Mouse (Mus musculus) spleen, adult 18-20 months (tissue): ENCODE results near the gene Arhgap28.
"Not testable (repeated sequence)": the region's sequence is repeated elsewhere in the genome, so short reads cannot be mapped to it uniquely, and the experiment has no call there.

Experiments
- DNase-seq, 2 experiments: peaks; one replicate each; pipeline ENCODE4 v3.0.0; 2022; ENCODE audit warnings: mixed read lengths in 2 of 2

The Arhgap28 gene

DNA sequence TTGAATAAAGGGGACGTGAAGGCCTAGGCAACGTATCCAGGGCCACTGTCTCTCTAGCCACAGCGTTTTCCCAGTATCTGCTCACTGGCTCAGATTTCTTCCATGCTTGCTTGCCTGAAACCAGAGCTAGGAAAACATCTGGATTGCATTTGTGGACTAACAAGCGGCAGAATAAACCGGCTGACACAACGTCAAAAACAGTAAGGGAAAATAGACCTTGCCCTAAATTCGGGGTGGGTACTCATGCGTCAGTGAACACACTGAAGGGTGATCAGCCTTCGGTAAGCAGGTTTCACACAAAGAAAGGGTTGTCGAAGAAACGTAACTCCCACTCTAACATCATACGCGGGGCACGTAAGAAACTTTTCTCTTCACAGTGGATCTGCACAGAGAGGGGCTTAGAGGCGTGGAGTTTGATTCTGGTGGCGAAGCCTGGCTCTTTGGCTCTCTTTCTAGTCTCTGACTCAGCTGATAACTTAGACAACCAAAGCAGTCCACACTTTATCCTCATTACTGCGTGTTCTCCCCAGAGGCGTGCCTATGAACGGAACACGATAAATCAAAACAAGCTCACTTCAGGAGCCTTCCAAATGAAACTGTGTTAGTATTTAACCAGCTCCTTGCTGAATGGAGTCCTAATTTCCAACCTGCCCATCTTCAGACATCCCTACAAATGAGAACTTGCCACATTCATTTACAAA is 137.2 kb downstream of the Arhgap28 start:
- DNase-seq = no peak

DNA sequence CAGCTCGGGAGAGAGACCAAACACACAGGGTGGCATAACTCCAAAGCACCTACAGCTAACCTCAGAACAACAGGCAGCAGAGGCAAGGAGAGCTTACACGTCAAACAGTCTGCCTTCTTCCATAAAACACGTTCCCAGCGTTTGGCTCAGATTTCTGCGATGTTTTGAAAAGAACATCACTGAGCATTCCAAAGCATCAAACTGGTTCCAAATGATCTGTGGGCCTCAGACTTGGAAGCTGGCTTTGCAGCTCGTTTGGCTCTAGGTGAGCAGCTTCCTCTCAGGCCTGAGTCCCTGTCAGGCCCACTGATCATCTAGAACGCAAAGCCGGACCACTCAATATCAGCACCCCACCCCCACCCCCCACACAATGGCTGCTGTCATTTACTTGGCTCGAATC is 137.9 kb downstream of the Arhgap28 start:
- DNase-seq = no peak

DNA sequence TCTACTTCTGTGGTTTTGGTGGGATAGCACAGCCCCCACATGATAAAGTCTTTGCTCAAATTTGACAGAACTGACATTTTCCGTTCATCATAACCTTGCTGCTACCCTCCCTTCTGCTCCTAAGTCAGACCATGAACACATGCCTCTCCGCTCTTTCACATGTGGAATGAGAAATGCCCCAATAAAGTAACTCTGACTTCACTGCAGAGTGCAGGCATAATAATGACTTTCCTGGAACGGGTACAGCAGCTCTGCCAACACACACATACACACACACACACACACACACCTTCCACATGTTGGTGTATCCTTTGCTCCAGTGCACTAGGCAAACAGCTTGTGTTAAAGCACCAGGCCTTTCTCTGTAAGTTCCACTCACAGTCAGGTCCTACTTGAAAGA is 139.0 kb downstream of the Arhgap28 start:
- no peak for DNase-seq

DNA sequence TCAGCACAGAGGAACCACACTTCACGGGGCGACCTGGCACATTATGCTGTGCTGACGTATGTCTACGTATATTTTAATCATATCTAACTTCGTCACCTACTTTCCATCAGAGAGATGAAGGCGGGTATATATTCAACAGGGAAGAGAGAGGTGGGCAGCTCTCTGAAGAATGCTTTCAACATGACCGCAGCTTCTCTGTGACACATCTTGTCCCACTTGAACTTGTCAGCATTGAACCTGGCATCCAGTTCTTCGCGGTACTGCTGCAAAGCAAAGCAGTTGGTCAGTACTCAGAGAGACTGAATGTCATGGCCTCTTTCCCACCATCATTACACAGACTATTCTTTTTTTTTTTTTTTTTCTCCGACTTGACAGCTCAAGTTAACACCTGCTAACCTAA is 139.6 kb downstream of the Arhgap28 start:
- no peak for DNase-seq

DNA sequence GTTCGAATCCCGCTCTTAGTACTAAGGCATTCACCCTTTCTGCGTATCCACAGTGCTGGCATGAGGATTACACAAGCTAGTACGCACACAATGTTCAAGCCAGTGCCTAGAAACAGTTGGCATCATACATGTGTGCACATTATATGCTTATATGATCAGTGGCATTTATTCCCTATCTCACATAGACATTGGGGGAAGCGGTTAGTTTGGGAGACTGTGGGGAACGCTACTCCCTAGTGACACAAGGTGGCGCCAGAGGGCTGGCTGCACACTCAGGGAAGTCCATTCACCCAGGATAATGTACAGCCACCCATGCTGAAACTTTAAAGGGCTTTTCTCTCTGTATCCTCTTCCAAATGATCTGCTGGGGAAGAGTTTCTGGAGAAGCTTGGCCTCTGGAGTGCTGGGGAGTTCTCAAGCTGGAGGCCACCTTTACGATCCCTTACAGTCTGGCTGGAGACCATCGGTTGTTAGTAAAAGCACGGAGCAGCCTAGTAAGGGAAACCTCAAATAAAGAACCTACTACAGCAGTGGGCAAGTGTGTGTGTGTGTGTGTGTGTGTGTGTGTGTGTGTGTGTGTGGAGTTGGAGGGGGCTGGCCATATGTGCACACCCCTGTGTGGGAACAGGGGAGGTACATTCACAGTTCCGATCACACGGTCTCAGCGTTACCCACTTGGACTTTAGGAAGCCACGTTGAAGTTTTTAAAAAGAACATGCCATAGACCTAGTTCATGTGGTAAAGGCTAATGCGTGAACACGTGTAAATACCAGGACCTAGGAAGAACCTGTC is 142.0 kb downstream of the Arhgap28 start:
- DNase-seq = peak in 1 of 2 experiments; percentile 6

DNA sequence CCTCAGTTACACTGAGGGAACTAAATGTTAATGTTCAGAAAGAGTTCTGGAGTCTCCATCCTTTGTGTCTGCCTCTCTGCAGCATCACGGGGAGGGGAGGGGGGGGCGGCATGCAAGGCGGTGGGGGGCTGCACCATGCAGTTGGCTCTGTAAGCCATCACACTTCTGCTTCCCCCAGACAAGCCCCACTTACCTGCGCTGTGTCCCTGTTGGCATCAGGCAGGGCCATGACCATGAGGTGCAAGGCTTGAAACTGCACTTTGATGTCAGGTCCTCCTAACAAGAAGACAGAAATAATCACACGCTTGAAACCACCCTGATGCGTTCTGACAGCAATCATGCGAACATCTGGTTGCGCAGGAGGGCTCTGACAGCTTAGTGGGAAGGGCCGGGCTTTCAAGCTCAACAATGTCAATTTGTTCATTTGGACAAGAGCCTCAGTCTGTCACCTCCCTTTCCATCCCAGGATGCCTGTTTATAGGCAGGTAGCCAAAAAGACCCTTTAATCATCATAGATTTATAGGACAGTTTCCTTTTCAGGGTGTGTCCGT is 142.8 kb downstream of the Arhgap28 start:
- DNase-seq = no peak

DNA sequence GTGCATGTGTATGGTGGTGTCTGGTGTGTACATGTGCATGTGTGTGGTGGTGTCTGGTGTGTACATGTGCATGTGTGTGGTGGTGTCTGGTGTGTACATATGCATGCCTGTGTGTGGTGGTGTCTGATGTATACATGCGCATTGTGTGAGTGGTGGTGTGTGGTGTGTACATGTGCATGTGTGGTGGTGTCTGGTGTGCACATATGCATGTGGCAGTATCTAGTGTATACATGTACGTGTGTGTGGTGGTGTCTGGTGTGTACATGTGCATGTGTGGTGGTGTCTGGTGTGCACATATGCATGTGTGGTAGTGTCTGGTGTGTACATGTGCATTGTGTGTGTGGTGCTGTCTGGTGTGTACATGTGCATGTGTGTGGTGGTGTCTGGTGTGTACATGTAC is 162.4 kb downstream of the Arhgap28 start:
- not testable (repeated sequence) for DNase-seq

DNA sequence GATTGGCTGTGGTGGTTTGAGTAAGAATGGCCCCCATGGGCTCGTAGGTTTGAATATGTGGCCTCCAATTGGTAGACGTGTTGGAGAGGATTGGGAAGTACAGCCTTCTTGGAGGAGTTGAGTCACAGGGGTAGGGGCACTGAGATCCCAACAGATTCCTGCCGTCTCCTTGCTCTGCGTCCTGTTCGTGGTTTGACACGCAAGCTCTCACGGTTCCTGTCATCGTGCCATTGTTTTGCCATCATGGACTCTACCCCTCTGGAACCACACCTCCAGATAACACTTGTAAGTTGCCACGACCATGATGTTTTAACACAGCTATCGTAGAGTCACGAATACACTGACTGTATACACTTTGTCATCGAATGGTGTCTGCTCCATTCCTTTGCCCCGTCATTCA is 165.0 kb downstream of the Arhgap28 start:
- no peak for DNase-seq

DNA sequence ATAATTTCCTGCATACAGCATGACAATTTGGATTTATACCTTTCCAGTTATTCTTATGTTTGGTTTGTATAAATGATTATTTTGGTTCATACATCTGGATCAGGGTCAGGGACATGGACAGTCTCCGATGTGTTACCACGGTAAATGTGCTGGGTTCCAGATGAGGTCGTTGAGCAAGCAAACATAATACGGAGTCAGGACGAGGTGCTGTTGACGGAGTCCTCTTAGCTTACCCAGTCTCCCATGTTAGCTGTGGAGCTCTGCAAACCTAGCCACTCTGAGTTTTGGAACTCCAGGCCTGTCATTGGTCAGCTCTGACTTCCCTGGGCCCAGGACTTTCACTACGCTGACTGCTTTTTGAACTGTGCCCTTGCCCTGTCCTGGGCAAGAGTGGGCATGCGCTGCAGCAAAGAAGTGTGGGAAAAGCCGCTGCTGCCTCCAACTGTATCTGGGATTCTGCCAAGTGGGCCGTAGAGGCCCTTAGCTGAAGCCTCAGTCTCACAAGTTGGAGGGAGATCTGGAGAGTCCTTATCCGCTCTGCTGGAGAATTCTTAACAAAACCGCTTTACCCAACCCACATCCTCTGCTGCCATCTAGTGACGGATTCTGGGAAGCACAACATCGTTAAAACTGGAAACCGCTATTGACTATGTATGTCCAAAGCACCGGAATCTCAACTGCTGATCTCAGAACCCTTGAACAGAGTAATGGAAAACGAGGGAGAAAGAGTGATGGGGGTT is 166.4 kb downstream of the Arhgap28 start:
- DNase-seq = peak in 1 of 2 experiments; percentile 6

DNA sequence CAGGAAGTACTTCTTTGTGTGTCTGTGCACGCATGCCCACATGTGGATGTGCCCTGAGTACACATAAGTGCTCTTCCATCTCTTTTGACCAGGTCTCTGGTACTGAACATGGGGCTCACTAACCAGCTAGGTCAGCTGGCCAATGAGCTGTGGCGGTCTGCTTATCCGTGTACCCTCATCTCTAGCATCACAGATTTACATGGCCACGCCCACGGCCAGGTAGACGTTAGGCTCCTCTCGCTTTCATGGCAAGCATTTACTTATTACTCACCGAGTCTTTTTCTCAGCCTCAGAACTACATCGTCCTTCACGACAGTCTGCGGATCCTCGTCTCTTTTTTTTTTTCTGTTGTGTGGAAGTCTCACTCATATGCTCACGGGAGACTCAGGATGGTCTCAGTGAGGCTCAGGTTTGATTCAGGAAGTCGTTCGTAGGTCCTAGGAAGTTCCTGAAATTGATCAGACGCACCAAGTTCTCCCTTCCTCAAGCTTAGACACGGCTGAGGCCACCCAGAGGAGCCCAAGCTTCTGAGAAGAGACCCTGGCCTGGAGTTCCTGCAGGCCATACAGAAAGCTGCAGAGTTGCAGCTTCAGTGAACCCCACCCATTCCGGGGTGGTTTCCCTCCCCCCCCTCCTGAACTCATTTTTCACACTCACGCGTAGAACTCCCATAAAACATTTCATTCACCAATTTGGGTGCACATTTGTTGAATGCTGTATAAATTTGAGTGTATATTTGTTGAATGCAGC is 167.6 kb downstream of the Arhgap28 start:
- no peak for DNase-seq

DNA sequence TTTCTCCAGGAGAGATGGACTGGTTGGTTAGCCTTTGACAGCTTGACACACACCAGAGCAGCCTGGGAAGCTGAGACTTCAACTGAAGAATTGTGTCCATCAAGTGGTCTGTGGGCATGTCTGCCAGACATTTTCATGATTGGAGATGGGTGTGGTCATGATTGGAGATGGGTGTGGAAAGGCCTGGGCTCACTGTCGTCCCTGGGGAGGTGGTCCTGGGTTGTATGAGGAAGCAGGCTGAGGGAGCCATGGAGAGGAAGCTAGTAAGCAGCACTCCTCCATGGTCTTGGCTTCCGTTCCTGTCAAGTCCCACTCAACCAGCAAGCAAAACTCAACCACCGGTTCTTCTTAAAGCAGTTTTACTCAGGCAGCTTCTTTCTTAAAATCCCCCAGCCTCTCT is 176.5 kb downstream of the Arhgap28 start:
- no peak for DNase-seq

DNA sequence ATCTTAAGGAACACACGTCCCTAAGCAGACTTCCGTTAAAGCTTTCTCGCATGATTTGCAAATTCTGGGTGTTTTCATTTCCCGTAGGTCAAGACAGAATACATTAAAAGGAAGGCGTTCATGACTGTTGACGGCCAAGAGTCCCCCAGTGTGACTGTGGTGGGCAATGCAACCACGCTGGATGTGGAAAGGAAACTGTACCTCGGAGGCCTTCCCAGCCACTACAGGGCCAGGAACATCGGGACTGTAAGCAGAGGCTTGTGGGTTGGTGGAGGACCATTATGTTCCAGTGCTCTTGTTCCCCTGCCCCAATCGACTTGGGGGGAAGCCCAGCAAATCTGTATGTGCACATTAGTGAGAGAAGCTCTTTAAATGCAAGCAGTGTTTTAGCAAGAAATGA is 187.0 kb downstream of the Arhgap28 start:
- DNase-seq = no peak

DNA sequence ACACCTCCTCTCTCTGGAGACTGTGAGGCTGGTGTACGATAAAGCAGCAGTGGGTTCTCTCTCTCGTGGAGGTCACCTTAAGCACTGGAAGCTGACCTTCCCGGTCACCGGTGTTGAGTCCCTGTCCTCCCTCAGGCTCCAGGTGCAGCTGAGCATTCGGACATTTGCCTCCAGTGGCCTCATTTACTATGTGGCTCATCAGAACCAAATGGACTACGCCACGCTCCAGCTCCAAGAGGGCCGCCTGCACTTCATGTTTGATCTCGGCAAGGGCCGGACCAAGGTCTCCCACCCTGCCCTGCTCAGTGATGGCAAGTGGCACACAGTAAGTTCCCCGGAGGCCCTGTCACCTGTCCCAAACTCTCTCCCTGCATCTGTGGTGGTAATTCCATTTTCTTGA is 188.2 kb downstream of the Arhgap28 start:
- DNase-seq = no peak

DNA sequence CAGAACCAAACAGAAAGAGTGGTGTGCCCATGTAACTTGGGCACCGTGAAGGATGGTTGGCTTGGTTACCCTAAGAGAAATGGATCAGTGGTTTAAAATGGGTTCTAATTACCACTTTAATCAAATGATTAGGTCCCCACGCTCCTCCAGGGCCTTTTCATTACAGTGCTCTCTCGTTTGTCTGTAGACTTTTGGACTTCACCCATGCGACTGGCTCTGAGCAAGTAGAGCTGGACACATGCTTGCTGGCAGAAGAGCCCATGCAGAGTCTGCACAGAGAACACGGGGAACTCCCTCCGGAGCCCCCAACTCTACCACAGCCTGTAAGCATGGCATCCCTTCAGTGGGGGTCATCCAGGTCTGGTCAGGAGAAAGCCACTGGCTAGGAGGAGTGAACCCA is 190.3 kb downstream of the Arhgap28 start:
- DNase-seq = no peak

DNA sequence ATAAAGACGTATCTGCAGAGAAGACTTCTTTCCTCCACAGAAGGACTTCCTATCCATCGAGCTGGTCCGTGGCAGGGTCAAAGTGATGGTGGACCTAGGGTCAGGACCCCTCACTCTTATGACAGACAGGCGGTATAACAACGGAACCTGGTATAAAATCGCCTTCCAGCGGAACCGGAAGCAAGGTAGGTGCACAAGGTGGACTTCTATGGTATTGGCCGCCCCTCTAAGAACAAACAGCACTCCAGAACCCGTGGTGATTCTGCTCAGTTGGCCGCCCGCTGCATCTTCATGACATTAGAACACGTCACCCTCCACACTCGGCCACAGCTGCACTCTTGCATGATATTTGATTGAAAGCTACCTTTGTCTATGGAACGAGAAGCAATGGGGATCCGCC is 194.7 kb downstream of the Arhgap28 start:
- DNase-seq = no peak
